Mouse (Mus musculus) spleen, adult 2 months (tissue): ENCODE measurements around the gene Edil3. TPM values are rescaled to one million over a fixed set of nuclear protein-coding genes. Genes with fewer than 3 reads are reported as not detected.

Experiments used
- DNase-seq, 2 experiments: peaks; one replicate each; pipeline versions ENCODE4 v3.0.0 to v3.0.0-alpha.2; 2012 to 2021; ENCODE audit warnings: low spot score in 2 of 2, low read depth in 1 of 2
- H3K27ac ChIP-seq: fragments of 200-500 bp; 2 replicates; pipeline ENCODE4 v1.5.1; 2012; ENCODE audit warnings: low read length, inconsistent platforms; ENCODE audit not compliant: insufficient read depth
- H3K27me3 ChIP-seq: fragments of 200-500 bp; 2 replicates; pipeline ENCODE4 v1.6.1; 2012; ENCODE audit warnings: mild to moderate bottlenecking, moderate library complexity, low read length, inconsistent platforms; ENCODE audit not compliant: control insufficient read depth, insufficient read depth
- H3K36me3 ChIP-seq: fragments of 200-500 bp; 2 replicates; pipeline ENCODE4 v1.6.1; 2012; ENCODE audit warnings: mild to moderate bottlenecking, low read length, inconsistent platforms; ENCODE audit not compliant: control insufficient read depth, insufficient read depth
- H3K4me1 ChIP-seq: fragments of 200-500 bp; 2 replicates; pipeline ENCODE4 v1.6.1; 2011; ENCODE audit warnings: inconsistent platforms; ENCODE audit not compliant: control insufficient read depth, insufficient read depth, insufficient read length
- H3K4me3 ChIP-seq: fragments of 200-500 bp; 2 replicates; pipeline ENCODE4 v1.5.1; 2011; ENCODE audit warnings: mild to moderate bottlenecking, inconsistent platforms; ENCODE audit not compliant: insufficient read depth, insufficient read length; ENCODE audit errors: extremely low read depth
- CTCF ChIP-seq: fragments of 200-500 bp; IDR thresholded peaks from 2 replicates; pipeline ENCODE4 v1.5.1; 2011; ENCODE audit warnings: mild to moderate bottlenecking, inconsistent platforms; ENCODE audit not compliant: insufficient read depth, insufficient read length, insufficient replicate concordance; ENCODE audit errors: extremely low read depth
- POLR2A ChIP-seq: fragments of 200-500 bp; IDR thresholded peaks from 2 replicates; pipeline ENCODE4 v1.6.1; 2011; ENCODE audit warnings: low read depth, low read length, inconsistent platforms
- WGBS: fragments of 180-500 bp; shearing (Covaris S2); methylation state at CpG from one replicate; pipeline ENCODE4 v1.1.7; 2018; 5-methylcytosine and 5-hydroxymethylcytosine counted together
- polyA plus RNA-seq: library from polyadenylated mRNA; depleted of rRNA; stranded (reverse); fragments of >200 nt; gene quantifications from 2 replicates; pipeline ENCODE4 v1.2.3, GENCODE M21; 2012

Edil3 gene
- polyA plus RNA-seq, 1 experiment: 0.04 TPM

GRCm38 (mm10) chr13:88929626-88930025 lies 108.4 kb downstream of the Edil3 start:
- Histone ChIP-seq H3K4me3 (no peak overlapping the region), H3K27ac (no peak overlapping the region), H3K4me1 (no peaks in the 10 kb centered on the region), H3K27me3 (no peaks in the 10 kb centered on the region), H3K36me3 (no peaks in the 10 kb centered on the region)
- 85% methylated on average over 4 of the region's 4 CpGs for WGBS
- TF ChIP-seq CTCF (no peak), POLR2A (no peak)
- DNase-seq: no peak

GRCm38 (mm10) chr13:88938564-88938963 lies 117.3 kb downstream of the Edil3 start:
- DNase-seq: no peak
- TF ChIP-seq POLR2A: no peak
- no peak for TF ChIP-seq CTCF
- Histone ChIP-seq H3K27ac (no peak overlapping the region), H3K4me1 (no peaks in the 10 kb centered on the region), H3K36me3 (no peaks in the 10 kb centered on the region), H3K4me3 (no peak overlapping the region), H3K27me3 (no peaks in the 10 kb centered on the region)
- WGBS: 86% methylated on average over 2 of the region's 2 CpGs

DNA sequence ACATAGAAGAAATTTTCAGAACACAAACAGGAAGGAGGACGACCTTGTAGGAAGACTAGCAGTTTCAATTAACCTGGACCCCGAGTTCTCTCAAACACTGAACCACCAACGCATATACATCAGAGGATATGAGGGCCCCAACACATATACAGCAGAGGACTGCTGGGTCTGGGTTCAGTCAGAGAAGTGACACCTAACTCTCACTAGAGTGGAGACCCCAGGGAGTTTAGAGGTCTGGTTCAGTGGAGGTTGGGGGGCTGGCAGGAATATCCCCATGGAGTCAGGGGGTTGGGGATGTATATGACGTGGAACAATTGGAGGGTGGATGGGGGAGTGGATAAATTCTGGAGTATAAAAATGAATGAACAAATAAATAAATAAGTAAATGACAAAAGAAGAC lies 151.1 kb downstream of the Edil3 start:
- no peaks in the 10 kb centered on the region for H3K36me3 ChIP-seq
- WGBS: 66% methylated on average over 4 of the region's 4 CpGs
- no peak for DNase-seq
- no peaks in the 10 kb centered on the region for H3K27me3 ChIP-seq
- H3K27ac ChIP-seq: no peak overlapping the region
- H3K4me1 ChIP-seq: no peaks in the 10 kb centered on the region
- H3K4me3 ChIP-seq: no peak overlapping the region
- no peak for TF ChIP-seq CTCF
- no peak for TF ChIP-seq POLR2A

- DNase-seq: no peak
- 80% methylated on average over 4 of the region's 4 CpGs for WGBS
- TF ChIP-seq POLR2A (no peak), CTCF (no peak)
Measured at GRCm38 (mm10) chr13:89007696-89008427, 186.6 kb downstream of the Edil3 start.

GRCm38 (mm10) chr13:89012500-89012899 lies 191.2 kb downstream of the Edil3 start:
- TF ChIP-seq CTCF (no peak), POLR2A (no peak)
- Histone ChIP-seq H3K4me1 (no peaks in the 10 kb centered on the region), H3K36me3 (no peaks in the 10 kb centered on the region), H3K27me3 (no peaks in the 10 kb centered on the region), H3K27ac (no peak overlapping the region), H3K4me3 (no peak overlapping the region)
- no peak for DNase-seq

More at GRCm38 (mm10) chr13:89007696-89008427, 186.6 kb downstream of the Edil3 start:
- no peaks in the 10 kb centered on the region for H3K36me3 ChIP-seq
- no peaks in the 10 kb centered on the region for H3K4me1 ChIP-seq
- H3K4me3 ChIP-seq: no peak overlapping the region
- no peaks in the 10 kb centered on the region for H3K27me3 ChIP-seq
- no peak overlapping the region for H3K27ac ChIP-seq

DNA sequence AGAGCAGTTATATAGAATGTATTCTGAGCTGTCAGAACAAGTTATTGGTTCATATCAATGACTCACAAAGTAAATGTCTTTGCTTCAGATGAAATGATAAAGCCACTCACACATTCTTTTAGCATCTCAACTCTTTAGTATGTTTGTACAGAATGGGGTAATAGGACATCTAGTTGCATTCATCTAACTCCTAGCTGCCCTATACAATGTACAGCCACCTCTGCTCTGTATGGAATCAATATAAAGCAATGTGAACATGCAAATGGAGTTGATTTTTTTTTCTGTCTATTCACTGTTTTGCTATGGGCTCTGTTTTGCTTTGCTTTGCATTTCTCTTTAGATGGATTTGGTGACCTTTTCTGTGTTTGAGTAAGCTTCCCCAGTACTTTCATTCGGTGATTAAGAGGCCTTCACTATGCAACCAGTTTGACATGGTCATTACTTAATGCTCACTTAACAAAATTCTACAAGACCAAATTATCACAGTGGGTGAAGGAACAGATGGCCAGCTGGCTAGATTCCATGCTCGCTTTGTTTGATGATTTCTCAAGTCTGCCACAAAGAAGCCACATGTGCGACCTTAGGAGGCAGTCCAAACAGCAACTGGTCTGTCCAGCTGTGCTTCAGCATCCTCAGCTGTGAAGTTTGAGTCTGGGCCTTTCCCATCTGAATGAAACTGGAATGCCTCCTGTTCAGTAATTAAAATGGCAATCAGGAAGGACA lies 208.7 kb downstream of the Edil3 start:
- H3K4me1 ChIP-seq: no peaks in the 10 kb centered on the region
- TF ChIP-seq POLR2A: no peak
- no peak for TF ChIP-seq CTCF
- 74% methylated on average over 3 of the region's 3 CpGs for WGBS
- H3K27ac ChIP-seq: no peak overlapping the region
- H3K4me3 ChIP-seq: no peak overlapping the region
- H3K36me3 ChIP-seq: no peaks in the 10 kb centered on the region
- H3K27me3 ChIP-seq: no peaks in the 10 kb centered on the region
- no peak for DNase-seq

- Histone ChIP-seq H3K27ac (no peak overlapping the region), H3K4me3 (no peak overlapping the region), H3K4me1 (no peaks in the 10 kb centered on the region), H3K36me3 (no peaks in the 10 kb centered on the region), H3K27me3 (no peaks in the 10 kb centered on the region)
- 83% methylated on average over 2 of the region's 2 CpGs for WGBS
- TF ChIP-seq POLR2A: no peak
- TF ChIP-seq CTCF: no peak
- DNase-seq: no peak
Measured at GRCm38 (mm10) chr13:89035711-89036110, 214.4 kb downstream of the Edil3 start.
